7 mouse cellular contexts compared by ENCODE assay signal in genomic region chr1:90207739-90208502, GRCm38 (mm10). TPM values are rescaled to one million over a fixed set of nuclear protein-coding genes. Genes with fewer than 3 reads are reported as not detected.
DNase-seq lines count a peak whose midpoint lies in the region; ATAC-seq lines count a peak whose summit lies in the region.

No protein-coding gene starts in this region.

- ATAC-seq in forebrain, embryonic 11.5 days (replicated peaks; ENCODE audit: low FRiP score) = no peak
- ATAC-seq in hindbrain, embryonic 16.5 days = no peak
- no peak for ATAC-seq in midbrain, embryonic 14.5 days (ENCODE audit: low FRiP score, low TSS enrichment)
- no peak for ATAC-seq in monocyte, adult 5-6 weeks (replicated peaks; ENCODE audit: insufficient number of reproducible peaks, low FRiP score, low TSS enrichment, poor library complexity, severe bottlenecking)

- H3K27ac ChIP-seq in embryonic facial prominence, embryonic 10.5 days (replicated peaks) = peak overlapping the region; percentile 40; the same call in 1 of the 2 replicates
- H3K27ac ChIP-seq in forebrain, embryonic 11.5 days (ENCODE audit: low read depth, low read length) = peak overlapping the region; percentile 61; the same call in 1 of the 2 replicates
- no peak overlapping the region for H3K27ac ChIP-seq in hindbrain, embryonic 16.5 days (ENCODE audit: low read depth, low read length)
- peak overlapping the region; percentile 16; the same call in 1 of the 2 replicates for H3K27ac ChIP-seq in midbrain, embryonic 14.5 days (replicated peaks; ENCODE audit: low read depth, low read length)

- peak overlapping the region; percentile 72; the same call in 1 of the 2 replicates for H3K4me3 ChIP-seq in embryonic facial prominence, embryonic 10.5 days
- H3K4me3 ChIP-seq in forebrain, embryonic 11.5 days (ENCODE audit: low read depth, low read length) = no peak overlapping the region
- H3K4me3 ChIP-seq in hindbrain, embryonic 16.5 days (ENCODE audit: low read length) = no peak overlapping the region
- H3K4me3 ChIP-seq in midbrain, embryonic 14.5 days (replicated peaks; ENCODE audit: low read depth, low read length) = peak overlapping the region; percentile 41; the same call in 1 of the 2 replicates

- H3K4me2 ChIP-seq in forebrain, embryonic 11.5 days (ENCODE audit: low read depth, low read length, severe bottlenecking) = peak overlapping the region; percentile 64
- H3K4me2 ChIP-seq in hindbrain, embryonic 16.5 days (ENCODE audit: low read length) = peak overlapping the region; percentile 33
- peak overlapping the region; percentile 63 for H3K4me2 ChIP-seq in midbrain, embryonic 14.5 days (ENCODE audit: low read length)

- no peaks in the 10 kb centered on the region for H3K9me3 ChIP-seq in embryonic facial prominence, embryonic 10.5 days
- H3K9me3 ChIP-seq in forebrain, embryonic 11.5 days (ENCODE audit: control insufficient read depth, low read length) = no peaks in the 10 kb centered on the region
- H3K9me3 ChIP-seq in hindbrain, embryonic 16.5 days (ENCODE audit: control insufficient read depth, low read length) = no peaks in the 10 kb centered on the region
- H3K9me3 ChIP-seq in midbrain, embryonic 14.5 days (ENCODE audit: control insufficient read depth, low read length) = no peaks in the 10 kb centered on the region

- H3K27me3 ChIP-seq in embryonic facial prominence, embryonic 10.5 days (replicated peaks; ENCODE audit: low read depth, poor library complexity, severe bottlenecking) = peaks cover 6% of the 10 kb centered on the region
- H3K27me3 ChIP-seq in forebrain, embryonic 11.5 days (ENCODE audit: control insufficient read depth, insufficient read depth, low read length) = no peaks in the 10 kb centered on the region
- no peaks in the 10 kb centered on the region; the same call in 1 of the 2 replicates for H3K27me3 ChIP-seq in hindbrain, embryonic 16.5 days (replicated peaks; ENCODE audit: control insufficient read depth, insufficient read depth, low read length)
- H3K27me3 ChIP-seq in midbrain, embryonic 14.5 days (ENCODE audit: control insufficient read depth, insufficient read depth, low read length) = peaks cover 7% of the 10 kb centered on the region; the same call in 1 of the 2 replicates

- 67% methylated on average over 6 of the region's 6 CpGs for WGBS in embryonic facial prominence, embryonic 10.5 days
- 62% methylated on average over 6 of the region's 6 CpGs for WGBS in forebrain, embryonic 11.5 days
- WGBS in hindbrain, embryonic 16.5 days = 46% methylated on average over 6 of the region's 6 CpGs
- WGBS in midbrain, embryonic 14.5 days = 53% methylated on average over 6 of the region's 6 CpGs

- peak overlapping the region; percentile 14 for H3K9ac ChIP-seq in forebrain, embryonic 11.5 days (ENCODE audit: low read length)
- H3K9ac ChIP-seq in hindbrain, embryonic 16.5 days (ENCODE audit: low read depth, low read length) = no peak overlapping the region
- H3K9ac ChIP-seq in midbrain, embryonic 14.5 days (replicated peaks; ENCODE audit: low read length) = peak overlapping the region; percentile 16; the same call in 1 of the 2 replicates

- H3K4me1 ChIP-seq in embryonic facial prominence, embryonic 10.5 days = peaks cover 91% of the 10 kb centered on the region
- H3K4me1 ChIP-seq in forebrain, embryonic 11.5 days (replicated peaks; ENCODE audit: control insufficient read depth, insufficient read depth, low read length) = peaks cover 36% of the 10 kb centered on the region
- H3K4me1 ChIP-seq in hindbrain, embryonic 16.5 days (ENCODE audit: control insufficient read depth, insufficient read depth, low read depth, low read length) = peaks cover 39% of the 10 kb centered on the region
- peaks cover 43% of the 10 kb centered on the region for H3K4me1 ChIP-seq in midbrain, embryonic 14.5 days (ENCODE audit: control insufficient read depth, insufficient read depth, low read length)

- no peak for DNase-seq in embryonic facial prominence, embryonic 10.5 days (ENCODE audit: low spot score)
- no peak for DNase-seq in forebrain, embryonic 11.5 days (ENCODE audit: low spot score)
- DNase-seq in midbrain, embryonic 14.5 days = no peak
- no peak for DNase-seq in urinary bladder, postnatal 4 days (ENCODE audit: low spot score in 2 of 2)
- DNase-seq in spleen, postnatal 36 days (ENCODE audit: low spot score in 2 of 2) = no peak

- peaks cover 45% of the 10 kb centered on the region for H3K36me3 ChIP-seq in embryonic facial prominence, embryonic 10.5 days (replicated peaks)
- H3K36me3 ChIP-seq in forebrain, embryonic 11.5 days (ENCODE audit: control insufficient read depth, insufficient read depth, low read length) = no peaks in the 10 kb centered on the region
- H3K36me3 ChIP-seq in hindbrain, embryonic 16.5 days (ENCODE audit: control insufficient read depth, insufficient read depth, low read length) = no peaks in the 10 kb centered on the region
- H3K36me3 ChIP-seq in midbrain, embryonic 14.5 days (ENCODE audit: control insufficient read depth, insufficient read depth, low read length) = no peaks in the 10 kb centered on the region

RNA-seq across cellular contexts. Expression of gene Ackr3, which starts 4.1 kb away (rescaled TPM):
- 20.0 and 22.4 TPM in 2 replicates for polyA plus RNA-seq in embryonic facial prominence, embryonic 10.5 days (2016; fragmentation: Nextera tagmentation; extraction: Ambion mirVana)
- 31.2 and 31.9 TPM in 2 replicates for polyA plus RNA-seq in forebrain, embryonic 11.5 days (2014; fragmentation: Nextera tagmentation; extraction: Ambion mirVana)
- polyA plus RNA-seq in hindbrain, embryonic 16.5 days (2015; fragmentation: Nextera tagmentation; extraction: Ambion mirVana) = 10.8 and 11.5 TPM in 2 replicates
- 12.8 and 13.6 TPM in 2 replicates for polyA plus RNA-seq in midbrain, embryonic 14.5 days (2014; fragmentation: Nextera tagmentation; extraction: Ambion mirVana)
- 8.7 TPM in 1 of 3 replicates, not detected in the others for total RNA-seq in monocyte, adult 5-6 weeks (2017)

RNA-seq across cellular contexts. Expression of gene Iqca, which starts 54.7 kb away (rescaled TPM):
- 0.20 TPM in 1 of 2 replicates, not detected in the other for polyA plus RNA-seq in embryonic facial prominence, embryonic 10.5 days (2016; fragmentation: Nextera tagmentation; extraction: Ambion mirVana)
- 0.29 and 0.36 TPM in 2 replicates for polyA plus RNA-seq in forebrain, embryonic 11.5 days (2014; fragmentation: Nextera tagmentation; extraction: Ambion mirVana)
- polyA plus RNA-seq in hindbrain, embryonic 16.5 days (2015; fragmentation: Nextera tagmentation; extraction: Ambion mirVana) = 0.98 and 1.3 TPM in 2 replicates
- 0.20 and 0.31 TPM in 2 replicates for polyA plus RNA-seq in midbrain, embryonic 14.5 days (2014; fragmentation: Nextera tagmentation; extraction: Ambion mirVana)
- not detected in 3 replicates for total RNA-seq in monocyte, adult 5-6 weeks (2017)

Comparison
In these comparisons a context has a peak if more than half of its experiments do, and no peak if none do; other contexts are left out.
1. H3K4me3 ChIP-seq: peak in embryonic facial prominence, embryonic 10.5 days (single experiment) and midbrain, embryonic 14.5 days (single experiment); none in forebrain, embryonic 11.5 days (single experiment) and hindbrain, embryonic 16.5 days (single experiment).
2. Peak in every context shown above with its lines, with median percentiles within 50 percentile points of each other: H3K4me2 ChIP-seq.